Mouse (Mus musculus) lung, postnatal 0 days (tissue): ENCODE data around the gene 1700001O22Rik.

ENCODE experiments used
- CTCF ChIP-seq: IDR thresholded peaks from 2 replicates; pipeline ENCODE4 v1.5.1; 2016; ENCODE audit warnings: antibody characterized with exemption, mild to moderate bottlenecking
- EP300 ChIP-seq: IDR thresholded peaks from 2 replicates; pipeline ENCODE4 v1.6.1; 2016; ENCODE audit warnings: antibody characterized with exemption, mild to moderate bottlenecking, control low read depth

GRCm38 (mm10) chr2:30759858-30760547, 43.5 kb downstream of the 1700001O22Rik start:
- TF ChIP-seq CTCF (no peak), EP300 (no peak)
